Mouse (Mus musculus) cerebellum, postnatal 25 days (tissue): ENCODE measurements around the gene Mrtfa.

Source experiments
- DNase-seq, 2 experiments: peaks; one replicate each; pipeline ENCODE4 v3.0.0; 2021; ENCODE audit warnings: mixed read lengths in 2 of 2

The Mrtfa gene

DNA sequence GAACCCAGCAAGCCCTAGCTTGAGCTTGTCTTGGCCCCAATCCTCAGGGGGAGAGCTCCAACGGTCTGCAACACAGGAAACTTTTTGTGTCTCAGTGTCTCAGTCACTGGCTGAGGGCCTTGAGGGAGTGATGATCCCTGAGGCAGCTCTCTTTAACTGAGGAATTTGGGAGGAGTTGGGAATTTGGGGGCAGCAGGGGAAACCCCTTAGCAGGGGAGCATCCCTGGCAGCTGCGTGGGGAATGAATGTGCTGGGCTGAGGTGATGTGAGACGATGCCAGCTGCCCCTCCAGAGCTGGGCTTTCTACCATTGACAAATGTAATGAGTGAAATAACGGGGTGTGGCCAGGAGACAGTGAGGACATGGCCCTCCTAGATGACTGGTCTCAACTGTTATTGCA is 4.9 kb upstream of the Mrtfa start:
- no peak for DNase-seq

DNA sequence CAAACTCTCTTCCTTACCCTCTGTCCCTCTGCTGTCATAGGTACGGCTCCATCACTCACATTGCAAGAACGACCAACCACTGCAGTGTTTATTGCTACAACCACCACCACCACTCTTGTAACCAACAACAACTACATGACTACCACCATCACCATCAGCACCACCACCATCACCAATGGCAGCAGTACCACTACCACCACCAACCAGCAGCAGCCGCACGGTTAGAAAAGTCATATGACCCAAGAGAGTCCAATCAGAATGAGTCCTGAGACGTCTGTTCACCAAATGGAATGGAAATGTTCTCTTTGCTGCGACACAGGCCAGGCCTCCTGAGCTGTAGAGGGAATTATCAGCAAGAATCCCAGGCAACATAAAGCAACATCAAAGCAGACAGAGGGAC is 4.2 kb upstream of the Mrtfa start:
- DNase-seq: no peak

DNA sequence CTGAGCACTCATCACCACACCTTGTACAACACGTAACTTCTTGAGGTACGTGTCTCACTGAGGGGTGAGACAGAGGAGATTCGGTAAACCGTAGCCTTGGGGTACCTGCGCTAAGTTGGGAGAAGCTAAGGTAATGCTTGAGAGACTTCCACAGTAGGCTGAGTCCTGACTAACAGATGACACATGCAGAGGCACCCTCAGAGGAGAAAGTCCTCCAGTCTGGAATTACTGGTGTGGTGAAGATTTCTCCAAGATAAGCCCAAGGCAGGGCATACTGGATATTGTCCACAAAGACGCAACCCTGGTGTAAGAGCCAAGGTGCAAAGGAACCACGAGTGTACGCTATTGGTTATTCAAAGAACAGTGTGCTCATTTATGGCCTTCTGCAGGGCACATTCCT is 2.3 kb upstream of the Mrtfa start:
- DNase-seq: no peak

DNA sequence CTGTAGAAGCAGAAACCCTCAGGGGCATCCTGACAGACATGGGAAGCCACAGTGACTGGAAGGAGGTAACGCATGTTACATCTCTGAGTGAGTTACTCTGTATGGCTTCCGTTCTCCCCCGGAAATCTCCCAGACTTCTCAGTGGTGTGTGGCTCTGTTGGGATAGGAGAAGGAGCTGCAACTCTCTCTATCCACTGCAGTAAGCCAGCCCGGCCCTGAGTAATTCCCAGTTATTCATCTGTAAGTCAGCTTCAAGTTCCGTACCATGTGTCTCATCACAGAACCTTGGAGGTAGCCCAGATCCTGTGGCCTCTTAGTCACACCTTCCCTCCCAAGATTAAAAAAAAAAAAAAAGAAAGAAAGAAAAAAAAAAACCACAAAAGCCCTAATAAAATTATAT is 1.8 kb upstream of the Mrtfa start:
- no peak for DNase-seq

DNA sequence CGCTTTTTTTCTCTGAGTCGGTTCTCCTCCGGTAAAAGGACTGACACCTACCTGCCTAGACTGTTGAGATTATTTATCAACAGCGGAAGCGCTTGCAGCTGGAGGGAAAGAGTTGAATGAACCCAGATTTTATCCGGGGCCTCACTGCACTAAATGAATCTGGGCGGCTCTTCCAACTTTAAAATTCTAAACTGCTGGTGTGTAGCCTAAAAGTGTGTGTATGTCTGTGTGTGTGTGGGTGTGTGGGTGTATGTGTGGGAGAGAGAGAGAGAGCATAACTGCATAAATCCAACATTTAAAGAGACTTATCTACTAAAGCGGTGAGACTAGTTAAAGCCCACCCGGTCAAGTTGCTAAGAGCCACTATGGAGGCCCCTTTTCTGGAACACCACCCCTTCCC is 746 bp upstream of the Mrtfa start:
- DNase-seq: no peak

DNA sequence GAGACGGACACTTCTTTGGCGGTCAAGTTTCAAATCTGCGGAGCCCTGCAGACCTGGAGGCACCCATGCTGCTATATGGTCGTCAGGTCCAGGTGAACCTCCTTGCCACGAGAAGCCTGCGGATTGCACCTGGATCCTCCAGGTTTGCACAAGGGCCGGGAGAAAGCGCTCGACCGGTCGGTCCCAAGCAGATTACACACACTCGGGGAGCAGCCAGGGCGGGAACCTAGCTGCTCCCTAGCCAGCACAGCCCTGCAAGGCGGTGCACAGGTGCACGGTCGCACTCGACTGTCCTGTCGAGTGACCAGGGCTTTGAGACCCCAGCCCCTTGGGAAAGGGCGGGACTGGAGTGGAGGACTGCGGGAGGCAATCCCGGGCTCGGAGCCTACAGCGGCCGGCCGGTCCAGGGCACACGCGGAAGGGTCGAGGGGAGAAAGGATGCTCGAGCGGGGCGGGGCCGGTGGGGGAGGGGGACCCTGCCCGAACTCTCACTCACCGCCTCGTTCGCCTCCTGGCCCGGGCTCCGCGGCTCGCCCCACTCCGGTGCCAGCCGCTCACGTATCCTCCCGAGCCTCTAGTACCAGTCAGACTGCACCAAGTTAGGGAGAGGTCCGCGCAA is 437 bp downstream of the Mrtfa start:
- peak in 1 of 2 experiments; percentile 59 for DNase-seq

DNA sequence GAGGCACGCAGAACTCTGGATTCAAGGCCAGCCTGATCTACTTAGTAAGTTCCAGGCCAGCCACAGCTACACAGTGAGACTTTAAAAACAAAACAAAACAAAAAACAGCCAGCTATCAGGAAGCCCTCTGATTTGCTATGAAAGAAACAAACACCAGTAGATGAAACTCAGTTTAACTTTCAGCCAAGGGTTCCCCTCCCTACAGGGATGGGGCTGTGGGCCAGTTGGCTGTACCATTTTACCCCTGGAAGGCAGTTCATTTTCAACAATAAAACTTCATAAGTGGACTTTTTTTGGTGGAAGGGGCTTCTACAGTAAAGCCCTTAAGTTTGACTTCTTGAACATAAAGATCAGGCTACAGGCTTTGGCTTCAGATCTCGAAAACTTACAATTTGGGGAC is 1.5 kb downstream of the Mrtfa start:
- no peak for DNase-seq

DNA sequence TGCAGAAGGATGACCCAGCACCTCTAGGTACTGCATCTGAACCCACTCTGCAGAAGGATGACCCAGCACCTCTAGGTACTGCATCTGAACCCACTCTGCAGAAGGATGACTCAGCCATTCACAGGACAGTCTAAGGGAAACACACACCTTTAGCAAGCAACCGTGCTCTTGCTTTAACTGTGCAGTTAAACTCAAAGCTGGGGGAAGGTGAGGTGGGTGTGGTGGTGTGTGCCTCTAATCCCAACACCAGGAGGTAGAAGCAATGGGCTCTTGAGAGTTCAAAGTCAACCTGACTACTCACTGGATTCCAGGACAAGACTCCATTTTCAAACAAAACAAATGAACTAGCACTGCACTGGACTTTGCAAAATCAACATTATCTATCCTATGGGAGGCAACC is 5.6 kb downstream of the Mrtfa start:
- no peak for DNase-seq

DNA sequence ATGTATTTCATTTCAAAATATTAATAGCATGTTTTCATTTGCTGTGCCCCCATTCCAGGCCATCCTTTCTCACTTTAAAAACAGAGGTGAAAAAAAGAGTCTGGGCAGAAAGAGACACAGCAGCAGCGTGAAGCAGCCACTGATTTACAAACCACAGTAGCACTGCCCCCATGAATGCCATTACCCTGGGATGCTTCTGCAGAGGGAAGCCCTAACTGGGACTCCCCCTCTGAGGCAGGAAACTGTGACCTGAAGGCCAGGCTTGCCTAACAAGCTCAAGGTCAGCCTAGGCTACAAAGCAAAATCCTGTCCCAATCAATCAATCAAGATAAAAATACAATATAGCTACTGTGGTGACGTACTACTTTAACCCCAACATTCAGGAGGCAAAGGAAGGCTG is 9.3 kb downstream of the Mrtfa start:
- DNase-seq: no peak

DNA sequence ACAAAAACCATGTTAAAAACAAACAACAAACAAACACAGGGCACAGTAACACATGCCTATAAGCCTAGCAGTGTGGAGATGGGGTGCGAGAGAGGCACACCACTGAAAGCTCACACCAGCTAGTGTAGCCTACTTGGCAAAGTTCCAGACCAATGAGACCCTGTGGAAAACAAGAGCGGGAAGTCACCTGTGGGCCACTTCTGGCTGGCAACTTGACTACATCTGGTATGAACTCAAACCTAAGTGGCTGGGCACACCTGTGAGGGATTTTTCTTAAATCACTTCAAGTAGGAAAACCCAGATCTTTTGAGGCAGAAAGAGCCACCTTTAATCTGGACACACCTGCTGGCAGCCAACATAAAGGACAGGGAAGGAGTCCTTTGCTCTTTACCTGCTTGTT is 11.0 kb downstream of the Mrtfa start:
- DNase-seq: no peak

DNA sequence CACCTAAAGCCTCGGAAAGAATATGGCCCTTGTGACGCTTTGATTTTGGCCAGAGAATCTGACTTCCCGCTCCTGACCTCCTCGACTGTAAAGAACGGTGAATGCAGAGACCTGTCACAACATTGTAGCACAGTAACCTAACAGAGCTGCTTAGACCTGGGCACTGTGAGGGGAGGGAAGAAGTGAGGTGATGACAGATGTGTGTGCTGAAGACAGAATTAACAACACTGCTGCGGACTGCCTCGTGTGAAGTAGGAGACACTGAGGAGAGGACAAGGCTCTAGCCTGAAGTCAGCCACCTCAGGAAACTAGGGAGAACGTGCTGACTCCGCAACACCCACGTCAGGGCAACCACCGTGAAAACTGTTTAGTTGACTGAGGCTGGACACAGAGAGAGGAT is 11.9 kb downstream of the Mrtfa start:
- DNase-seq: no peak

DNA sequence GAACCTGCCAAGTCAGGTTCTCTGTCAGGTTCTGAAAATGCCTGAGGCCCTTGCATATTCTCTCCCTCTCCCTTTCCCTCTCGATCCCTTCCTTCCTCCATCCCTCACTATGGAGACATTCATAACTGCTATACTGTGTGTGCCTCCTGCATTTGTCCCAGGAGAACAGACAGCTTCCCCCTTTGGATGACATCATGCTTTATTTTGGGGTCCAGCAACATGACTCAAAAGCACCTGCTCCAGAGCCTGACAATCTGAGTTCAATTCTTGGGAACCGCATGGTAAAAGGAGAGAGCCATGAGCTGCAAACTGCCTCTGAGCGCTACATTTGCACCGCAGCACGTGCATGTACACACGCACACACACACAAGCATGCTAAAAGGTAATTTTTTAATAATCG is 12.7 kb downstream of the Mrtfa start:
- no peak for DNase-seq

DNA sequence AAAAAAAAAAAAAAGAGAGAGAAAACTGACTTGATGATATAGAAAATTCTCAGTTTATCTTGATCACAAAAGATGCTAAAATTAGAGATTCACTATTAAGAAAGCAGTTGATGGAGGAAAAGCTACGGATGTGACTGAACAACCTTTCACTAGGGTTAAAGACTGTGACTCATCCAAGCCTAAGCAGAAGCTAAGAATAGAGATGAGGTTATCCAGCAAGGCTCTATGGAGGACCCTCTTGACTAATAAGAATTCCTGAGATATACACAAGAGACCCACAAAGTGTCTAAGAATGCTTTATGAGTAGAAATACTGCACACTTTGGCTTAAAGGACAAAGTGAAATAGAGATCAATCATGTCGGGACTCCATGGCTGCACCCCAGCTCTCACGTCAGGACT is 14.9 kb downstream of the Mrtfa start:
- DNase-seq: no peak

DNA sequence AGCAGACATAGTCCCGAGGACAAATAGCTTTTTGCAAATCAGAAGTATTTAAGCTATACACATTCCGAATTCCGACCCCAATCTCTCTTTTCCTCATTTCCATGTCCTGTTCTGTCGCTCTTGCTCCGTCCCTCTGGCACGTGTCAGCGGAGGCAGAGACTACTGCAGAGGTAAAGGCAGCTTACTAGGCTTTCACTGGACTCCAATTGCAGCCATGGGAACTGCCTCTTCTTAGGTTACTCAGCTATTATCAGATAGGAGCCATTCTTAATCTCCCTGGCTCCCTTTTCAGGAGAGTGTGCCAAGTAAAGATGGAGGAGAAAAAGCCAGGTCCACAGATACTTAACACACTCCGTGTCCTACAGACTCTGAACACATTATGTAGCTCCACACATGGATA is 18.3 kb downstream of the Mrtfa start:
- no peak for DNase-seq

DNA sequence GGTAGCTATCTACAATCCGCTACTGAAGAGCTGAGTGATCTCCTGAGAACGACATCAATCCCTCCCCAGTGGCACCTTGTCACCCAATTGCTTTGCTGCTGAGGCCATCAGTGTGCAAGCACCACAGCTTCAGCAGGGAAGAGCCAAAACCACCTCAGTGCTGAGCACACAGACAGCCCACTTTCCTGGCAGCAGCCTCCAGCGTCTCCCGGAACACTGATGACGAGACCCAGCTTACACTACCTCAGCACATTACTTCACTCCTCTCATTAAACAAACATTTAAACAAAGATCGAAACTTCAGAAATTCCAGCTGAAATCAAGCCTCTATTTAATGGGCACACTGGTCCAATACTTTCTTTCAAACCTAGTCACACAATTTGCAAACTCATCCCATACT is 21.8 kb downstream of the Mrtfa start:
- no peak for DNase-seq

DNA sequence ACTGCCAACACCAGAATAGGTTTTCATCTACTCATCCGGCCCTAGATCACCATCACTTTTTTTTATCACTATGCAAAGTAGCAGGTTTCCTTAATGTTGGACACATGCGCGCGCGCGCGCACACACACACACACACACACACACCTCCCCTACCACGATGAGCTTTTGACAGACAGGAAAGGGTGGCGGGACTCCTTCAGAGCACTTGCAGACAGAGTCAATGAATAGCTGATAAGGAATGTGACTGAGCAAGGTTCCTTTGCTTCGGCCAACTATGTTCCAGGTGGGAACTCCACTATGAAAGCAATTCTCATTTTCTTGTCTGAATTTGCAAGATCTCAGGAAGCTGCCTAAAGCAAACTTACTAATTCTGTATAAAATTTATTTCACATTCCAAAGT is 22.7 kb downstream of the Mrtfa start:
- DNase-seq: no peak

DNA sequence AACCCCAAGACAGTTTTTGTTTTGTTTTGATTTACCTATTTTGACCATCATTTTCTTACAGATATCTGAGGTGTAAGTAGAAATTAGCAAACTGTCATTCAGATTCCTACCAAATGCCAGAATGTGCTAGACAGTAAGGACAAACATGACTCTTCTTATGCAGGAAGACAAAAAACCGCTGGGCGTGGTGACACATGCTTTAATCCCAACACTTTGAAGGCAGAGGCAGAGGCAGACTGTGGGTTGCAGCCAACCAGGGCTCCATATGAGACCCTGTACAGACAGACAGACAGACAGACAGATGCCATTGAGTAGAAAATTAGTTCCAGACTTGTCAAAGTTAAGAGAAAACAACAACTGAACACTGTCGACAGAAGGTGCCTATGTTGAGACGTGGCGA is 24.3 kb downstream of the Mrtfa start:
- no peak for DNase-seq

DNA sequence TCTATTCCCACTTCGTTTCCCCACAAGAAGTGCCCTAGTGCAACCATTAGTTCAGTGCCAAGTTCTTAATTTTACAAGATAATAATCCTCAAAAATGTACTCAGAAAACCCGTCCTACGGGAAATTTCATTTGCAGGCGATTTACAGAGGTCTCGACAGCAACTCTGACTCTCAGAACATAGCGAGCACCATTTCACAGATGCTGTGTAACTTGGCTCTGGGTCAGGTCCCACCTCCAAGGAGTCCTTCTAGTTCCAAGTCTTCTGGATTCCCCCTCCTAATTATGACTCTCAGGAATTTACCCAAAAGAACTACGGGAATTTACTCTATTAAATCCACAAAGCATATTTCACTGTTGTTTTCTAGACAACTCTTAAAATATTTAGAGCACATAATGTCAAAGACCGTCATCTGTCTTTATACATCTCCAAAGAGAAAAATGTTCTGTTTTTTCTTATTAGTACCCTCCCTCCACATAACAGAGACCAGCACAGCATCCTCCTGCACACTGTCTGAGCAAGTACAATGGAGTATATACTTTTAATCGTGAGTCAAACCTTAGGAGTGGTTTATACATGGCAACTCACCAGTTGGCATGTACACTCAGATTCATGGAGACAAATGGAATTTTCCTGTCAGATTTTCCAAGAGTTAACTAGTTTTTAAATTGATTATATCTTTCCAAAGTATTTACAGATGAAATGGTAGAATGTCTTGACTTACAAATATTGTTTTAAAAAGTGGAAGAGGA is 25.8 kb downstream of the Mrtfa start:
- DNase-seq: no peak

DNA sequence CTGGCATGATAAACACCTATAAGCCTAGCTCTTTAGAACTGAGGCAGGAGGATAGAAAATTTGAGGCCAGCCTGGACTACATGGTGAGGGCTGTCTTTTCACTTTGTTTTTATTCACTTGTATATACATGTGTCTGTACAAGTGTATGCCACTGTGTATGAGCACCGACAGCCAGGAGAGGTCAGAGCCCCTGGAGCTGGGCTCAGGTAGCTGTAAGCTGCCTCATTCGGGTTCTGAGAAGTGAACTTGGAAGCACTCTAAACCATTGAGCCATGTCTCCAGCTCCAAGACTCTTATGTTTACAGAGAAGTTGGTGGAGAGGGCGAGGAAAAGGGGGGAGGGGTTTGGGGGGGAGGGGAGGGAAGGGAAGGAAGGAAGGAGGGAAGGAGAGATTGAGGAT is 29.0 kb downstream of the Mrtfa start:
- no peak for DNase-seq

DNA sequence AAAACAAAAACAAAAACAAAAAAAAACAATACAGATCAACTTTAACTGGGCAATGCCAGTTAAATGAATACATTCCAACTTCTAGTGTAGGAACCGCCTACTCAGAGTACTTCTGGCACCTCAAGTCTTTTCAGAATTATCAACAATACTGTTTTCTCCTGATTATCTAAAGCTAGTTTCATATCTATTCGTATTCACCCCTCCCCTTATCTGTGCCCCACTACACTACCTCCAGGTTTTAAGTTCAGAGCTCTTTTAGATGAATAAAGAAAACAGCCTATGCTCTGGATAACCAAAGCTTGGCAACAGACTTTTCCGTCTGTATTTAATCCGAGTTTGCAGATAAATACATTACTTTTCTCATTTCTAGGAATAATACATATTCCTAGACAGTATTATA is 29.9 kb downstream of the Mrtfa start:
- no peak for DNase-seq

DNA sequence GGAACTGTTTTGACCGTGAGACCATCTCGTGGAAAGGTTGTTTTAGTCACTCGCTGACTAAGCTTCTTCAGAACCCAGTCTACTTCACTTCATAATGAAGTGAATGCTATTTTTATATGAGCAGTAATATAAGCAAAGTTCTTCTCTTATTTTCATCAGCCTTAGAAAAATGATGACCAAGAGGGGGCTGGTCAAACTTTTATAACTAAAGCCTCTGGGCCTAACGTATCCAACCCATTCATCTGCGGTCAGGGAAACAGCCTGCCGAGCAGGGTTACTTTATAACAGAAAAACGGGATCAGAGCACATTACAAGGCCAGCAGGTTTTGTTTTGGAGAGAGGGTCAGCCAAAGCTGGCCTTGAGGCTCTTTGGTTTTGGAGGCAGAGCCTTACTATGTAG is 31.3 kb downstream of the Mrtfa start:
- no peak for DNase-seq

DNA sequence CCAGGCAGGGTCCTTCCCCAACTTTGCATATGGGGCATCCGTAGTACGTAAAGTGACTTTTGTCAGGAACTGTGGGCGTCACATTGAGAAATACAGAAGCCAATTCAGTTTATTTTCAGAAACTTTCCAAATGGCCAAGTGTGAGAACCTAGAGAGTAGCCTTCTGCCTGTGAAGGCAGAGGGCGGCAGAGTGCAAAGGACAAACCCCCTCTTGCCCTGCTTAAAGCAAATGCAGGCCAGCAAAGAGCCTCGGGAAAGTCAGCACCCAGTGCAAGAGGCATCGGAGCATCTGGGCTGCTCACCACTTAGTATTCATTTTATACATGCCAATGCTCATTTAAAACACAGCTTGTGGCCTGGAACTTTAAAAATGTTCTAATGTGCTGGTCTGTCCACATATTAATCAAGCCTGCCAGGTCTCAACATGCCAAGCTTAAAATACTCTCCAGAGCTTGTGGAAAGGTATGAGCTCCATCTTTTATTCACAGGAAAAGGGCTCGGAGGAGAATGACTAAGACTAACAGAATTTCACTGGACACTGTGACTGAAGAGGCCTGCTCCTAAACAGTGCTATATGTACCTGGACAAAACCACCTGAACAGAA is 31.9 kb downstream of the Mrtfa start:
- peak in 1 of 2 experiments; percentile 16 for DNase-seq

DNA sequence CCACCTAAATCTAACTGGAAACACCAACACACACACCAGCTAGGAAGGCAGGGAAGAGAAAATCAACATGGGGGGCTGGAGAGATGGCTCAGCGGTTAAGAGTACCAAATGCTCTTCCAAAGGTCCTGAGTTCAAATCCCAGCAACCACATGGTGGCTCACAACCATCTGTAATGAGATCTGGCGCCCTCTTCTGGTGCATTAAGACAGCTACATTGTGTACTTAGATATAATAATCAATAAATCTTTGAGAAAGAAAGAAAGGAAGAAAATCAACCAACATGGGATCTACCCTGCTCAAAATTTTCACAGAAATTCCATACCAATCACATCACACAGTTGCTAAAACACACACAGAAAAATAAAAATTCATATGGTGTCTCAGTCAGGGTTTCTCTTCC is 34.1 kb downstream of the Mrtfa start:
- no peak for DNase-seq

DNA sequence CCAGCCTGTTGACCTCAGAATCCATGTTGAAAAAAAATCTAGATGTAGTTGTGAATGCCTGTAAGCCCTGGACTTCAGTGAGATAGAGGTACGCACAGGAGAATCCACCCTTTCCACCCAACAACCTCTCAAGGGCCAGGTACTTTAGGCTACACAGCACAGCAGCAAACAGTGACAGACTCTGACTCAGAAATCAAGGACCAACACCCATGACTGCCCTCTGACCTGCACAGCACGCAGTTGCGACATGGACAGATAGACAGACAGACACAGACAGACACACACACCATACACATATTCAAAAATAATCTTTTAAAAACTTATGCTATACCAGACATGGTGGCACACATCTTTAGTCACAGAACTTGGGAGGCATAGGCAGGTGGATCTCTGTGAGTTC is 34.7 kb downstream of the Mrtfa start:
- DNase-seq: no peak
